Mouse (Mus musculus): ENCODE results near the gene Eppin. TPM values are rescaled to one million over a fixed set of nuclear protein-coding genes. Genes with fewer than 3 reads are reported as not detected.
"Not testable (repeated sequence)": the region's sequence is repeated elsewhere in the genome, so short reads cannot be mapped to it uniquely, and the experiment has no call there.

Eppin gene
- not detected for total RNA-seq (2021)
- long read RNA-seq: 0 reads

DNA sequence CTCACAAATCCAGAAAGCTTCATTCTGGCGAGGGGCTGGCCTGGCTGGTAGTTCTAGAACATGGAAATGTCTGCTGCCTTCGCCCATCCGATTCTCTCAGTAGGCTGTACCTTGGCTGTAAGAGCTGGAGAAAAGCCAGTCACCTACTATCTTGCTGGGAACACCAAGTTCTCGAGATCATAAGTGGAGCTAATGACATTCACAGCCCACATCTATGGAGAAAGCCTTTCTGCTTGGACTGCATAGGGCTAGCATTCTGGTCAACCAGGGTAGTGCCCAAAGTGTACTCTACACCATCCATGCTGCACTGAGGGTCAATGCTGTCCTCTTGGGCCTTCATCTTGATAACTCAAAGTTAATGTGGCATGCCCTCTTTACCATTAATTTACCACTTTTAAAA, at the start of gene Eppin:
Gene Eppin, minus strand, starts transcription at position 101 of the 400 bp plus-strand sequence.
- no peak for DNase-seq (ENCODE audit: low spot score in 2 of 2)

DNA sequence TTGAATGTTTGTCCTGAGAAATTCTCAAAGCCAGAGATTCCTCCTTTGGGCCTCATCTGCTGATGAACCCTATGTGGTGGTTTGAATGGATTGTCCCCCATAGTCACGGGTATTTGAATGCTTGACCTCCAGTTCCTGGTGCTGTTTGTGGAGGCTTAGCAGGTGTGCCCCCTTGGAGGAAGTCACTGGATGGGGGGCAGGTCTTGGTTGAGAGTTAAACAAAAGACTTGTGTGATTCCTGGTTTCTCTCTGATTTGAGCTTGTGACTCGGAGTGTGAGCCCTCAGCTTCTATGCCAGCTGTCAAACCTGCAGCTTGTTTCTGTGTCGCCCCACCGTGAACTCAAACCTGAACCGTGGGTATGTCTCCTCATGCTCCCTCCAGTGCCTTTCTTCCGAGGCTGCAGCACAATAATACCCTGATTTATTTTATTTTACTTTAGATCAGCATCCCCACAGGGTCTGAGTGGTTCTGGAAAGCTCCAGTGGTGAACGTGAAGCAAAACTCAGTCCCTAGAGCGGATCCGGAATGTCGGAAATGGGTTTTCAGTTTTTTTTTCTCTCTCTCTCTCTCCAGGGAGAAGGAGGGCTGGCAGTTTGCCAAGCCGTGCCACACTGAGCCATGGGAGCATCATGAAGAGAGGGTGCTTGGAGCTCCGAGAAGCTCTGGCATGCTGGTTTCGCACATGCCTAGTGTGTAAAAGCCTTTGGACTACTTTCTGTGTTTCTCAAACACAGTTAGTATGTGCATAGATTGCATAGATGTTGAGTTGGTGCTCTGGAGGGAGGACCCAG, 48.7 kb upstream of the Eppin start:
- peak in 1 of 2 experiments; percentile 21 for DNase-seq (ENCODE audit: low spot score in 2 of 2)

DNA sequence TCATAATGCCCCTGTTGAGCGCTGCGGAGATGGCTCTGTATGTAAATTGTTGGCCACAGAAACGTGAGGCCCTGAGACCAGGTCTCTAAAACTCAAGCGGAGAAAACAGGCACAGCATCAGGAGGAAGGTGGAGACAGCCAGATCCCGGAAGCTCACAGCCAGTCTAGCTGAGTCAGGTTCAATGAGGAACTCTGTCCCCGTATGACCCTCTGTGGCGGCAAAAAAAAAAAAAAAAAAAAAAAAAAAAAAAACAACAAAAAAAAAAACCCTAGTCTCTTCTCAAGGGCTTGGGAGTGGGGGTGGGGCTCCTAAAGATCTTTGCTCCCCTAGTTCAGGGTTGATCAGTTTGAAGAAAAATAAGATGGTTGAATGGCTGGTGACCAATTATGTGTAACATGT, 47.7 kb upstream of the Eppin start:
- DNase-seq (ENCODE audit: low spot score in 2 of 2): no peak

DNA sequence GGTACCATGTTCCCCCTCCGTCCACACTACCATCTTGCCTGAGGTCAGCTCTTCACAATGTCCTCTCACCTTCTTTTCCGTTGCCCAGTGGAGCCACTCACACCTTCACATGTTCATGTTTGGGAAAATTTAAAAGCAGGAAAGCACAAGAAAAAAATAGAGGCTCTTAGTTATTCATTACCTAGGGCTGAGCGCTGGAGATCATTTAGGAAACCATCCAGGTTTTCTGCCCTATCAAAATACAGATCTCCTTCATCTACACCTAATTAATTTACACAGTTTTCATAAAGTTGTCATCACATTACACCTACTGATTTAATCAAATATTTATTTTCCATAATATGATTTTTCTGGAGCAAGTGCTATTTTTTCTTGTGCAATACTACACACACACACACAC, 45.3 kb upstream of the Eppin start, which contains the start of gene Wfdc16:
Gene Wfdc16, minus strand, starts transcription at position 101 of the 400 bp plus-strand sequence.
- DNase-seq (ENCODE audit: low spot score in 2 of 2): no peak

DNA sequence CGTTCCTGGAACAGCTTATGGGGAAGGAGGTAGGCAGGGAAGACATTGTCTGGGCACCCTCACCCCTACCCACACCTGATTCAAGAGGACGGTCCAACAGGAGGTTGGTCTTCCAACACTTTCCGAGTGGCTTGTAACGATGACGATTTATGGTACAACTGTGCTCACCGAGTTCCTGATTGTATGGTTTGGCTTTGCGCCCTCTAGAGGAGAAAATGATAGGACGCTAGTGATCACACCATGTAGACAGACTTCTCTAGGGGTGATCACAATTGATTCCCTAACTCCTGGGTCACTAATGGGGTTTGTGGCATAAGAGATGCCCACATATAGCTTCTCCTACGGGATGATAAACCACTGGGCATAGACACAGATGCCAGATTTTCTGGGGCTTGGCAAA, 41.9 kb upstream of the Eppin start:
- DNase-seq (ENCODE audit: low spot score in 2 of 2): no peak

DNA sequence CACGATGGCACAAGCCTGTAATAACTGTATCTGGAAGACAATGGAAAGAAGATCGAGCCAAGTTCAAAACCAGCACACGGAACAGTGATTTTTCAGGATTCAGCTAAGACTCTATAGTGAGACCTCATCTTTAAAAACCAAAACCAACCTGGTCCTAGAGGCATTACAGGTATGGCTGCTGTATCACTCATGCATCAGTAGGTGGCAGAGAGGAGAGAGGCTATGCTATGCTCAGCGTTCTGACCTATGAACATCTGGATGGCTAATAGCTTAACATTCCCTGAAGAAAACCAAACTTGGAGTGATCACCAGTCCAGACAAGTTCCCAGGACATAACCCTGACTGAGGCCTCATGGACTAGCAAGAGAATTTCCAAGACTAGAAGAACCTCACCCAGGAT, 28.4 kb upstream of the Eppin start:
- no peak for DNase-seq (ENCODE audit: low spot score in 2 of 2)

DNA sequence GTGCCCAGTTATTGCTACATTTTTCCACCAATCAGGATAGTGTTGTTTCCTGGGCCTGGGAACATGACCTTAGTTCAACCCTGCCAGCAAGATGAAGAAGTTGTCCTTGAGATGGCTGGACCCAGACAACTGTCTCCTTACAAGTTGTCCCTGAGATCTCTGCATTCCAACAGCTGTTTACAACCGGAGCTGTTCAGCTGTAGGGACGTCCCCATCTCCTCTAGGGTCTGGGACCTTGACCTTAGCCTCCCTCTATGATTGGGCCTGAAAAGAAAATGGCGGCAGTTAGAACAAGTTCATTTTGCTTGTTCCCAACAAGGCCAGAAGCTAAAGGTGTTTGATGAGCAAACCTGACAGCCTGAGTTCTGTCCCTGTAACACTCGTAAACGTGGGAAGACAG, 25.7 kb upstream of the Eppin start:
- no peak for DNase-seq (ENCODE audit: low spot score in 2 of 2)

DNA sequence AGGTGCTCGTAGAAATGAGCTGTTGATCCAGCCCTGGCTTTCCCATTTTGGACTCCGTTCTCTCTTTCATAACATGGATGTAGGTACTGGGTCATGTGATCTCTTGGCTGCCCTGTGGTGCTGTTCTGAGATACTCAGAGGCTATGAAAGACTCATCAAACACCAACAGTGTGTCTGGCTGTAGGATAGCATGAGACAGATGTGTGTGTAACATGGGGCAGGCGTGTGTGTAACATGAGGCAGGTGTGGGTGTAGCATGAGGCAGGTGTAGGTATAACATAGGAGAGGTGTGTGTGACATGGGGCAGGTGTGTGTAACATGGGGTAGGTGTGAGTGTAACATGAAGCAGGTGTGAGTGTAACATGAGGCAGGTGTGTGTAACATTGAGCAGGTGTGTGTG, 22.0 kb upstream of the Eppin start:
- DNase-seq (ENCODE audit: low spot score in 2 of 2): no peak

DNA sequence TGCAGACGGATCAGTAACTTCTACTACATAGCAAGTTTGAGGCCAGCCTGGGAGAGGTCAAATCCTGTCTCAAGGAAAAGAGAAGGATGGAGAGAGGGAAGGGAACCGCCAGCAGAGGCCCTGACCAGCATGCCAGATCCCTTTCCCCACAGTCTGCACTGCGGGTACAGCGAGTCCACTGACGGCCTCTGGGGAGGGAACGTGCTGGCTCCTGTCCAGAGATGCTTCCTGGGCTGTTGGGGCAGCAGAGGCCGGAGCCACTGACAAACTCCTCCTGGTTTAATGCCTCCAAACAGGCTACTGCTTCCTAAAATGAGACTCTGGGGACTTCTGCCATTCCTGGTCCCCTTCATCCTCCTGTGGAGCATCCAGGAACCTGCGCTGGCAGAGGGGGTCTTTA, 20.1 kb upstream of the Eppin start, which contains the start of the genes Wfdc6b and Wfdc8:
Gene Wfdc6b, plus strand, starts transcription at position 52 of the 400 bp plus-strand sequence.
Gene Wfdc8, minus strand, starts transcription at position 156 of the 400 bp plus-strand sequence.
- DNase-seq (ENCODE audit: low spot score in 2 of 2): not testable (repeated sequence)

DNA sequence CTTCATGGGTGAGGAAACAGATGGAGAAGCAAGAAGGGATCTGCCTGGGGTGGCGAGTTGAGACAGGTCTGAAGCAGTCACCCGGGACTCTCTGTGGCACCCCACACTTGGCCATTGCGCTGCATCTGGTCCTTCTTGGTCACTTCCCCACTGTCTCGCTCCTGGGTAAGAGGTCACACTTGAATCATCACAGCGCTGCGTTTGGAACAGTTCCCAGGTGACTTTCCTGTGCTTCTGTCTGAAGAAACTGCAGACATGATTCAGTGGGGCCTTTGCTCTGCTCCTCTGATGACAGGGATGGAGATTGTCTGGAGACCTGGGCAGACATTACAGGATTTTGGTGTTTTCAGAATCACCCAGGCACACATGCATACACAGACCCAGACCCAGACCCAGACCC, 15.4 kb upstream of the Eppin start:
- no peak for DNase-seq (ENCODE audit: low spot score in 2 of 2)

DNA sequence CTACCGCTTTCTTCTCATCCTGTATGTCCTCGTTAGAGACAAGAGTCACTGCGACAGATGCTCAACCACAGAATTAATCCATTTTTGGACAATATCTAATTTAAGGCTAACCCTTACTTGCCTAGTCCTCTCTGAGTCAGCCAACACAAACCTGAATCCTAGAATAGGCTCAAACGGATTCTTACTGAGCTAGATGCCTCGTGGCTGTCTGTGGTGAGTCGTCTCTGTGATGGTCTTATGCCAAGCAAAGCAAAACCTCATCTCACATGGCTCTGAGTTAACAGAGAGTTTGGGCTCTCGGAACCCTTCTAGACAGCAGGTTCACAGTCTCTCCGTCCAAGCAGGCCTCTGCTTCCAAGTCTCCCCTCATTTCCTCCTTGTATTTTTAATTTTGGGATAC, 11.0 kb upstream of the Eppin start:
- no peak for DNase-seq (ENCODE audit: low spot score in 2 of 2)

DNA sequence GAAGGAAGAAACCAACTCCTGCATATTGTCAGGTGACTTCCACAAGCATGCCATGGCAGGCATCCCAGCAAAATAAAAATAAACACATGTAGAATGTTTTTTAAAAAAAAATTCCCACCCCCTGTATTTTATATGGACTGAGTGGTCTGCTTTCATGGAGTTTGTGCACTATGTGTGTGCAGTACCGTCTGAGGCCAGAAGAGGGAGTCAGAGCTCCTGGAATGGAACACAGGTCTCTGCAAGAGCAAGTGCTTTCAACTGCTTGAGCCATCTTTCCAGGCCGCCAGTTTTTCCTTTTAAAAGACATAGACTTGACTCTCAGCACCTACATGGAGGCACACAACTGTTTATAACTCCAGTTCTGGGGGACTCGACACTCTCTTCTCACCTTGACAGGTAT, 10.1 kb upstream of the Eppin start:
- DNase-seq (ENCODE audit: low spot score in 2 of 2): no peak

DNA sequence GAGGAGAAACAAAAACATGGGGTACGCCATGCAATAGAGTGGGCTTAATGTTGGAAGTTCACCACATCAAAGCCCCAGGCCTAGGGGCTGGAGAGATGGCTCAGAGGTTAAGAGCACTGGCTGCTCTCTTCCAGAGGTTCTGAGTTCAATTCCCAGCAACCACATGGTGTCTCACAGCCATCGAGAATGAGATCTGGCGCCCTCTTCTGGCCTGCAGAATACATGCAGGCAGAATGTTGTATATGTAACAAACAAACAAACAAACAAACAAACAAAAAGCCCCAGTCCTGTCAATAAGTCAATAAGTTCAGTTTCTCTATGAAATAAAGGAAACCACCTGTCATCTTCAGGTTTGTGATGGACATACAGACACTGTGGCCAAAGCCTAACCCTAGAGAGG, 6.8 kb upstream of the Eppin start:
- DNase-seq (ENCODE audit: low spot score in 2 of 2): no peak

DNA sequence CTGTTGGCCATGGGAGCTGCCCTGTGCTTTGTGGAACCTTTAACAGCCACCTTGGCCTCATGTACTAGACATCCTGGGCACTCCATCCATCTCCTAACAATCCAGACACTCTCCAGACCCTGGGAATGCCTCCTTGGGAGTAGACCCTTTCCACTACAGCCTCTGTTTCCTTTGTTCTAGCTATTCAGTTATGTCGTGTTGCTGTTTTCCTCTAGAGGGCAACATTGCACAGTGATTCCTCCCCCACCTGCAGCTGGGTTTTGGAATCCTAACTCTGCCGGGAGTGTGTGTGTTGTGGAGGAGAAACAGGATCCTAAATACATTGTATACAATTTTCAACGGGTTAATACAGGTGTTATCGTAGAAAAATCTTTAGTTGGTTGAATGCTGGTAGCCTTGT, 1.4 kb downstream of the Eppin start:
- DNase-seq (ENCODE audit: low spot score in 2 of 2): peak in 1 of 2 experiments; percentile 53

DNA sequence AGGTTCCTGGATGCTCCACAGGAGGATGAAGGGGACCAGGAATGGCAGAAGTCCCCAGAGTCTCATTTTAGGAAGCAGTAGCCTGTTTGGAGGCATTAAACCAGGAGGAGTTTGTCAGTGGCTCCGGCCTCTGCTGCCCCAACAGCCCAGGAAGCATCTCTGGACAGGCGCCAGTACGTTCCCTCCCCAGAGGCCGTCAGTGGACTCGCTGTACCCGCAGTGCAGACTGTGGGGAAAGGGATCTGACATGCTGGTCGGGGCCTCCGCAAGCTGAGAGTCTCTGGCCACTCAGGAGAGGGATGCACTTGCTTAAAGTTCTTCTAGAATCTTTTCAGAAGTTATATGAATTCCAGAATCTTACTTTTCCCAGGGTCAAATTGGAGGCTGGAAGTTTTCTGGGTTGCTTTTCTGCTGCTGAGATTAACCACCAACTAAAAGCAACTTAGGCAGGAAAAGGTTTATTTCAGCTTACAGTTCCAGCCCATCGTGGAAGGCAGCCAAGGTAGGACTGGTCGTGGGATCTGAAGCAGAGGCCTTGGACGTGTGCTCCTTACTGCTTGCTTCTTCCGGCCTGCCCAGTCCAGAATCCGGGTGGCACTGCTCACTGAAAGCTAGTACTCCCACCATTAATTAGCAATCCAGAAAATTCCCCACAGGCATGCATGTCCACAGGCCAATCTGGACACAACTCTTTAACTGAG, 8.2 kb downstream of the Eppin start, which contains the start of gene Wfdc6a:
Gene Wfdc6a, minus strand, starts transcription at position 423 of the 701 bp plus-strand sequence.
- not testable (repeated sequence) for DNase-seq (ENCODE audit: low spot score in 2 of 2)

DNA sequence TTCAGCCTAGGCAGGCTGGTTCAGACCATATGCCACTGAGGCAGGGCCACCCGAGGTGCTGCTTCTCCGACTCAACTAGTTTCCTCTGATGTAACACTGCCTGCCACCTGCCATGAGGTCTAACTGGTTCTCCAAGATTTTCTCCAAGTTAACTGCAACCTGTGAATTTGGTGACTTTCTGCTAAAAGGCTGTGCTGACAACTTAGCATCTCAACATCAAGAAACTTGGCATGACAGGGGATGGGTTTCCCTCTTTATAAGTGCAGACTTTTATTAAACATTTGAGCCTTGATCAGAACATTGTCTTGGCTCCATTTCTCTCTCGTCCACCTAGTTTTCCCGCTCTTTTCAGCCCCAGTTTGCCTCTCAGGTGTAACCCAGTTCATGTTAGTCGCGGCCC, 20.0 kb downstream of the Eppin start, which contains the start of gene Spint3:
Gene Spint3, minus strand, starts transcription at position 101 of the 400 bp plus-strand sequence.
- DNase-seq (ENCODE audit: low spot score in 2 of 2): not testable (repeated sequence)

DNA sequence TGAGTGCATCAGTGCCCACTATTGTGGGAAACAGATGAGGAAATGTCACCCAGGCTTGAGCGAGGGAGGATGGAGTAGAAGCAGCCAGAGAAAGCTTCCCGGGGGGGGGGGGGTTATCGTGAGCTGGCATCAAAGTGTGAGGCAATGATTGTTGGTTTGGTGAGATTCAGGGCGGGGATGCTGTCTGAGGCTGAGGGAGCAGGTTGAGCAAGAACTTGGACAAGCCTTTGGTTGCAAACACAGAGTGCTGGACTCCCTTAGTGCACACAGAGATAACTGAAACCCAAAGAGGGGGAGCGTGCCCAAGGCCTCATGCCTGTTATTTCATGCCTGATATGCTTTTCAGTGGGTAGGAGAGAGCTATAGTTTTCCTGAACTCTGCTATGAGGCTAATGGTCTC, 25.9 kb downstream of the Eppin start:
- no peak for DNase-seq (ENCODE audit: low spot score in 2 of 2)

DNA sequence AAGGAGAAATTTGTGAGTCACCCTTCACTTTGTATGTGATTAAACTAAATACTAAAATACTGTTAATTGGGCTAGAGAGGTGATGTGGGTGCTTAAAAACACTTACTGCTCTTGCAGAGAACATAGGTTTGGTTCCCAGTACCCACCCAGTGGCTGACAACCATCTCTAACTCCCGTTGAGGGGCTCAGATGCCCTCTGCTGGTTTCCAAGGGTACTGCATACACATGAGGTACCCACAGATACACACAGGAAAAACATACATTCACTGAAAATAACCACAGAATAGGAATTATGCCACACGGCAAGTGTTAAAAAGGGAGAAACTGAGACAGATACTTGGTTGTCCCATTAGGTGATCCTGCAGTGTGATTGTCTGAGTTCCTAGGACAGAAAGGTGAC, 26.4 kb downstream of the Eppin start:
- DNase-seq (ENCODE audit: low spot score in 2 of 2): no peak

DNA sequence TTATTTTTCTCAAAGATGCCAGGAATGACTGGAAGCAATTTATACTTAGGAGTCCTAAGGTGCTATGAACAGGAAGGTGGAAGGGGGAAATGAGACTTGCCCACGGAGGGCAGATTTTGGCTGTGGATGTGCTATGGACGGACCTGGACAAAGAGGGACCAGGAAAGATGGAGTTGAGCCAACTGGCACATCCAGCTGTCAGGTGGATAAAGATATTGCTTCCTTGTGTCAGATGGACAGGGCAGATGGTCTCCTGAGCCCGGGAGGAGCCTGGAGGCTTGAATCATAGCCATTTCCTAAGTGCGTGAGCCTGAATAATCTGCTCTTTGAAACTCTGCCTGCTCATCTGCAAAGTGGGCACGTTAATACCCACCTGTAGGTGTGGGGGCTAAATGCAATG, 29.0 kb downstream of the Eppin start:
- no peak for DNase-seq (ENCODE audit: low spot score in 2 of 2)

DNA sequence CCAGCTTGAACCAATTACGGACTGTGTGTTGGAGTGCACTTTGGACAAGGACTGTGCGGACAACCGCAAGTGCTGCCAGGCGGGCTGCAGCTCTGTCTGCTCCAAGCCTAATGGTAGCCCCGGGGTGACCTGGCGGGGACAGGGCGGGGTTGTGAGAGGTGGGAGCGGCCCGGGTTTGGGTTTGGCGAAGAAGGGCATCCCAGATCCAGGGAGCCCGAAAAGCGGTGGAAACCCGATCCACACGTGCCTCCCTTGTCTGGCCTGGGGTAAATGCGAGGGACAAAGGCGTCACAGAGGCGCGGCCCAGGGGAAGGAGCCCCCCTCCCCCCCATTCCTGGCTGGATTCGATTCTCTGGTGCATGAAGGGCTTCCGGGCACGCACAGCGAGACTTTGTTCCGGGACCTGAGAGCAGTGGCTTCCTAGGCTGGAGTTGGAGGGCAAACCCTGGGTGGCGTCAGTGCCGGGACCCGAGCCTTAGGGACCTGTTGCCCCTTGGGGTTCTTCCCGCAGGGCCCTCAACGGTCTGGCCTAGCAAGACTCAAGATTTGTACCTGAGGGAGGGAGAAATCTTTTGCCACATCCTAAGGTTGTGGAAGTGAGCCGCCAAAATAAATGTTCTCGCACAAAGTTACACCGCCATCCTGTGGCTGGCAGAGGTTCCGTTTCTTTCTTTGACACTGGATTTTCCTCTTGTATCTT, 29.9 kb downstream of the Eppin start:
- DNase-seq (ENCODE audit: low spot score in 2 of 2): peak in 1 of 2 experiments; percentile 57

DNA sequence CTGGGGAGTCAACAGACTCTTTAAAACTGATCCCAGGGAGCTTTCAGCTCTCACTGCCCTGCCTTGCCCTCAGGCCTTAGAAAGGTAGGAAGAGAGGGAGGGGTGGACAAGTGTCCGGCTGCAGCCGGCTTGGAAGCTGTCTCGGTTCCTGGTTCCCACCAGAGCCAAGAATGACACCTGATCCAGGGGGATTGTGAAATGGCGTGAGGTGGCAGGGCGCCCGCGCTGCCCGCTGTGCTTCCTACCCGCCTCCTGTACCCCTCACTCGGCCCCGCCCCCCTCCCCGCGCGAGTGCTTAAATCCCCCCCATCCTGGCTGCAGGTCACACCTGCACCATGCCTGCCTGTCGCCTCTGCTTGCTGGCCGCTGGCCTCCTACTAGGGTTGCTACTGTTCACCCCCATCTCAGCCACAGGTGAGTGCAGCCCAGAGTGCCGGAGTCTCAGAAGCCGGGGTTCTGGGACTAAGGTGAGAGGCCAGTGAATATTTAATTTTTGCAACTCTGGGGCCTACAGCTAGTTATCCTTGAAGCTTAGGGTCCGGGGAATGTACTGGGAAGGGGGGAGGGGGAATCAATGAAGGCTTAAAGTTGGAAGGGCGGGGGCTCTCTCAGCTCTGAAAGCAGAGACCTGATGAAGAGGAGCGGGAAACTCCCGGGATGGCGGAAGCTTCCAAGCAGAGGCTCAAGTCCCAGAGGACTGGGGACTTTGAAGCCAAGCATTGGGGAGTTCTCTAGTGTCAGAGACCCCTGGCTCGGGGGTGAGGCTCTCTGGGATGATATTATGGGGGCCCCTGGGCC, 30.8 kb downstream of the Eppin start, which contains the start of gene Wfdc2:
Gene Wfdc2, plus strand, starts transcription at position 23 of the 798 bp plus-strand sequence.
- no peak for DNase-seq (ENCODE audit: low spot score in 2 of 2)

Measured in layer of hippocampus, adult 18-20 months (tissue).